Mouse (Mus musculus): ENCODE measurements at regions not wholly inside any gene's neighbourhood (a gene's known extent, or its start where the extent isn't known, plus 50 kb on each side); places are given as distances from the start of the nearest gene placed in this dataset.

DNA sequence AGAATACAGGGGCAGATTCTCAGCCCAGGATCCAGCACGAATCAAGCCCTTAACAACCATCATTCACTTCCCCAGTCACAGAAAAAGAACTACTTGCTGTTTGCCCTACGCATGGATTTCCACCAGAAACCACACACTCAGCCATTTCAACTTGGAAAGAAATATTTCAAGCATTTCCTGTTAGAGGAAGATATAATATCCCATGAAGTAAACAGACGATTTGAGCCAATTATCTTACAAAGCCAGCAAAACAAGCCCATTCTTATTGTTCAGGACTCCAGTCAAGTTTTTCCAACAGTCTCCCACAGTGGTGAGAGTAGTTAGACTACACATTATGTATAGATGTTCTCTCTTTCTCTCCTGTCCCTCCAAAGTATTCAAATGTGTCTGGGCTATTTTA lies 324.1 kb downstream of the Rnd3 start:
- no peak for TF ChIP-seq POLR2A (IDR thresholded peaks at IDR 0.05; ENCODE audit: borderline replicate concordance, extremely low read depth, insufficient read depth, insufficient read length, poor library complexity, severe bottlenecking)
- TF ChIP-seq CTCF (IDR thresholded peaks at IDR 0.05; ENCODE audit: borderline replicate concordance, extremely low read depth, insufficient read depth, insufficient read length): no peak

All from brain, embryonic 14.5 days (tissue).